Mouse (Mus musculus) heart, adult 2 months (tissue): Measurements from ENCODE around the gene Robo2.

Experiments
- CTCF ChIP-seq: fragments of 200-600 bp; IDR thresholded peaks from 2 replicates; pipeline ENCODE4 v1.8.1; 2022; ENCODE audit warnings: antibody characterized with exemption, mild to moderate bottlenecking, moderate library complexity
- EP300 ChIP-seq: fragments of 200-500 bp; IDR thresholded peaks from 2 replicates; pipeline ENCODE4 v1.6.1; 2011; ENCODE audit warnings: low read depth, low read length, control low read depth; ENCODE audit not compliant: insufficient read depth
- POLR2A ChIP-seq: fragments of 200-500 bp; IDR thresholded peaks from 2 replicates; pipeline ENCODE4 v1.6.1; 2011; ENCODE audit warnings: mild to moderate bottlenecking, low read depth, low read length, control low read depth; ENCODE audit not compliant: insufficient read depth

- TF ChIP-seq CTCF (no peak), EP300 (no peak), POLR2A (no peak)
Measured at GRCm38 (mm10) chr16:74234393-74235059, 177.1 kb downstream of the Robo2 start.
